Mouse (Mus musculus): ENCODE data around the gene Slc35a3.

DNA sequence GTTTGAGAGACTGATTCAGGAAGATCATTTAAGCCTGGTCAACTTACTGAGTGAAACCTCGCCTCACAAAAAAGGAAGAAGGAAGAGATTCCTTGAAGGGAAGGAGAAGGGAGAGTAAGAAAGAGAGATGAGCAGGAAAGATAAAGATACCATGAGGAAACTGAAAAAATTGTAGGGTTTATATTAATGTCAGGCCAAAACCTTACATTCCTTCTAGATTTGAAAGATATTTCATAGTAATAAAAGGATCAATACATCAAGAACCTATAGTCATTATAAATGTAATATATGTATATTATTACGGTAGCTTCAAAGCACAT, 17.0 kb downstream of the Slc35a3 start:
- no peak for TF ChIP-seq CTCF (IDR thresholded peaks at IDR 0.05)
- TF ChIP-seq EP300 (IDR thresholded peaks at IDR 0.05) = no peak

Data from lung, postnatal 0 days (tissue).